Mouse (Mus musculus) liver, embryonic 14.5 days (tissue): ENCODE measurements at regions not wholly inside any gene's neighbourhood (a gene's known extent, or its start where the extent isn't known, plus 50 kb on each side); places are given as distances from the start of the nearest gene placed in this dataset.

Experiments
- ATAC-seq: fragments of 200-750 bp; cut with Nextera tagmentation; 2 replicates; pipeline ENCODE4 v1.8.0; 2017; ENCODE audit warnings: moderate number of reproducible peaks, mild to moderate bottlenecking, moderate library complexity; ENCODE audit not compliant: insufficient read depth
- DNase-seq, 3 experiments: peaks; one replicate each; pipeline ENCODE4 v3.0.0-alpha.2; 2012 to 2013; ENCODE audit warnings: low read depth in 3 of 3, low spot score in 3 of 3
- H3K27ac ChIP-seq: fragments of 300-500 bp; sonication (generic); 2 replicates; pipeline ENCODE4 v1.5.1; 2014; ENCODE audit warnings: moderate library complexity, mild to moderate bottlenecking, control low read depth, inconsistent platforms
- H3K27me3 ChIP-seq: fragments of 300-500 bp; sonication (generic); 2 replicates; pipeline ENCODE4 v1.6.1; 2014; ENCODE audit warnings: mild to moderate bottlenecking, low read length, moderate library complexity; ENCODE audit not compliant: control insufficient read depth, insufficient read depth
- H3K36me3 ChIP-seq: fragments of 300-500 bp; sonication (generic); replicated peaks from 2 replicates; pipeline ENCODE4 v1.6.1; 2014; ENCODE audit warnings: low read depth; ENCODE audit not compliant: control insufficient read depth, insufficient read depth
- H3K4me1 ChIP-seq, 2 experiments: fragments of 200-500 bp in 1 of 2; fragments of 300-500 bp in 1 of 2; sonication (generic) in 1 of 2; replicated peaks; 2 replicates each; pipeline ENCODE4 v1.6.1; 2012 to 2014; ENCODE audit warnings: antibody characterized with exemption in 1 of 2, inconsistent platforms in 1 of 2, low read length in 1 of 2; ENCODE audit not compliant: control insufficient read depth in 2 of 2, insufficient read depth in 2 of 2
- H3K4me2 ChIP-seq: fragments of 300-500 bp; sonication (generic); 2 replicates; pipeline ENCODE4 v1.6.1; 2014; ENCODE audit warnings: low read depth, mild to moderate bottlenecking, control low read depth, moderate library complexity
- H3K4me3 ChIP-seq, 2 experiments: fragments of 200-500 bp in 1 of 2; fragments of 300-500 bp in 1 of 2; sonication (generic) in 1 of 2; 2 replicates each; pipeline ENCODE4 v1.5.1; 2012 to 2014; ENCODE audit warnings: low read depth in 2 of 2, low read length in 2 of 2, mild to moderate bottlenecking in 2 of 2, control low read depth in 1 of 2, inconsistent platforms in 1 of 2, moderate library complexity in 1 of 2; ENCODE audit not compliant: insufficient read depth in 1 of 2
- H3K9ac ChIP-seq: fragments of 300-500 bp; sonication (generic); replicated peaks from 2 replicates; pipeline ENCODE4 v1.6.1; 2014; ENCODE audit warnings: mild to moderate bottlenecking, control low read depth, moderate library complexity
- H3K9me3 ChIP-seq: fragments of 300-500 bp; sonication (generic); 2 replicates; pipeline ENCODE4 v1.6.1; 2016; ENCODE audit warnings: low read length, mixed read lengths; ENCODE audit not compliant: control insufficient read depth
- CTCF ChIP-seq: IDR thresholded peaks from 2 replicates; pipeline ENCODE4 v1.5.1; 2016; ENCODE audit warnings: antibody characterized with exemption, low read depth, control low read depth
- EP300 ChIP-seq: IDR thresholded peaks from 2 replicates; pipeline ENCODE4 v1.6.1; 2016; ENCODE audit warnings: antibody characterized with exemption, low read depth
- WGBS: fragments of 180-500 bp; shearing (Covaris S2); extraction: QIAGEN DNeasy Blood & Tissue Kit; methylation state at CpG from one replicate; pipeline ENCODE4 v1.1.7; 2014; ENCODE audit not compliant: insufficient replicate concordance; 5-methylcytosine and 5-hydroxymethylcytosine counted together

GRCm38 (mm10) chr8:26535816-26536215 is 416.5 kb downstream of the Gm45692 start:
- no peaks in the 10 kb centered on the region for H3K36me3 ChIP-seq

GRCm38 (mm10) chr8:26553691-26554090 is 423.4 kb upstream of the Zfp703 start:
- no peaks in the 10 kb centered on the region for H3K9me3 ChIP-seq
- no peak overlapping the region for H3K4me3 ChIP-seq
- no peak overlapping the region for H3K27ac ChIP-seq
- TF ChIP-seq EP300 (no peak), CTCF (no peak)
- H3K4me2 ChIP-seq, result no peak overlapping the region
- no peaks in the 10 kb centered on the region for H3K4me1 ChIP-seq
- no peak for ATAC-seq
- H3K27me3 ChIP-seq, result no peaks in the 10 kb centered on the region
- H3K36me3 ChIP-seq, result no peaks in the 10 kb centered on the region
- no peak for DNase-seq
- 35% methylated on average over 5 of the region's 5 CpGs for WGBS
- H3K9ac ChIP-seq, result no peak overlapping the region

More at GRCm38 (mm10) chr8:26535816-26536215, 416.5 kb downstream of the Gm45692 start:
- WGBS, result 33% methylated on average over 3 of the region's 3 CpGs
- H3K27me3 ChIP-seq, result no peaks in the 10 kb centered on the region
- H3K4me3 ChIP-seq, result no peak overlapping the region
- no peaks in the 10 kb centered on the region; a peak in 1 of 4 replicates for H3K4me1 ChIP-seq
- H3K9me3 ChIP-seq, result no peaks in the 10 kb centered on the region
- no peak for ATAC-seq
- DNase-seq, result no peak
- H3K9ac ChIP-seq, result no peak overlapping the region
- TF ChIP-seq CTCF, result no peak
- no peak for TF ChIP-seq EP300
- no peak overlapping the region for H3K27ac ChIP-seq
- H3K4me2 ChIP-seq, result no peak overlapping the region

GRCm38 (mm10) chr8:26559196-26559595 is 417.9 kb upstream of the Zfp703 start:
- DNase-seq (no peak), ATAC-seq (no peak)
- Histone ChIP-seq H3K27me3 (no peaks in the 10 kb centered on the region), H3K4me2 (no peak overlapping the region), H3K9me3 (no peaks in the 10 kb centered on the region), H3K9ac (no peak overlapping the region), H3K4me1 (no peaks in the 10 kb centered on the region), H3K27ac (no peak overlapping the region), H3K4me3 (no peak overlapping the region), H3K36me3 (no peaks in the 10 kb centered on the region)
- 64% methylated on average over 5 of the region's 5 CpGs for WGBS
- TF ChIP-seq EP300 (no peak), CTCF (no peak)

- ATAC-seq (no peak), DNase-seq (no peak)
- Histone ChIP-seq H3K4me3 (no peak overlapping the region), H3K9me3 (no peaks in the 10 kb centered on the region), H3K27ac (no peak overlapping the region), H3K9ac (no peak overlapping the region), H3K36me3 (no peaks in the 10 kb centered on the region), H3K27me3 (no peaks in the 10 kb centered on the region), H3K4me2 (no peak overlapping the region), H3K4me1 (no peaks in the 10 kb centered on the region)
- 55% methylated on average over 2 of the region's 2 CpGs for WGBS
- no peak for TF ChIP-seq CTCF
- TF ChIP-seq EP300, result no peak
Observed at GRCm38 (mm10) chr8:26563151-26563550, 414.0 kb upstream of the Zfp703 start.

- Histone ChIP-seq H3K9me3 (no peaks in the 10 kb centered on the region), H3K27me3 (no peaks in the 10 kb centered on the region), H3K4me1 (no peaks in the 10 kb centered on the region), H3K27ac (no peak overlapping the region), H3K4me3 (no peak overlapping the region), H3K36me3 (no peaks in the 10 kb centered on the region), H3K4me2 (no peak overlapping the region), H3K9ac (no peak overlapping the region)
- ATAC-seq (no peak), DNase-seq (no peak)
- WGBS, result 77% methylated on average over 2 of the region's 2 CpGs
- TF ChIP-seq CTCF, result no peak
- no peak for TF ChIP-seq EP300
Observed at GRCm38 (mm10) chr8:26564254-26564653, 412.9 kb upstream of the Zfp703 start.
